Mouse (Mus musculus): ENCODE results near the gene Rsbn1l. TPM values are rescaled to one million over a fixed set of nuclear protein-coding genes. Genes with fewer than 3 reads are reported as not detected.

Gene Rsbn1l
- polyA plus RNA-seq (2012; rRNA removed): 2.4 and 2.5 TPM in 2 replicates

GRCm38 (mm10) chr5:20956298-20956697 is at the start of gene Rsbn1l:
TSS of gene Rsbn1l (minus strand) at chr5:20956398.
- TF ChIP-seq CTCF (IDR thresholded peaks at IDR 0.05; ENCODE audit: control insufficient read depth, insufficient read depth, insufficient replicate concordance, low read depth, low read length) (no peak), POLR2A (IDR thresholded peaks at IDR 0.05; ENCODE audit: control insufficient read depth, low read depth, low read length) (no peak)
- Histone ChIP-seq H3K4me3 (ENCODE audit: control insufficient read depth, low read depth, low read length) (no peak within 1 kb of the TSS), H3K36me3 (ENCODE audit: control insufficient read depth, insufficient read depth, low read length) (no peaks in the 10 kb centered on the region), H3K4me1 (ENCODE audit: control insufficient read depth, insufficient read depth, low read length) (no peaks in the 10 kb centered on the region; the same call in 1 of the 2 replicates), H3K27me3 (ENCODE audit: control insufficient read depth, insufficient read depth, low read length) (no peaks in the 10 kb centered on the region), H3K27ac (ENCODE audit: control insufficient read depth, insufficient read depth, low read depth, low read length) (no peak within 1 kb of the TSS)

GRCm38 (mm10) chr5:21002723-21003122 is 46.5 kb upstream of the Rsbn1l start:
- H3K27me3 ChIP-seq (ENCODE audit: control insufficient read depth, insufficient read depth, low read length): no peaks in the 10 kb centered on the region
- no peaks in the 10 kb centered on the region; the same call in none of the 2 replicates for H3K36me3 ChIP-seq (ENCODE audit: control insufficient read depth, insufficient read depth, low read length)
- no peak overlapping the region for H3K4me3 ChIP-seq (ENCODE audit: control insufficient read depth, low read depth, low read length)
- no peak for TF ChIP-seq POLR2A (IDR thresholded peaks at IDR 0.05; ENCODE audit: control insufficient read depth, low read depth, low read length)
- no peak for TF ChIP-seq CTCF (IDR thresholded peaks at IDR 0.05; ENCODE audit: control insufficient read depth, insufficient read depth, insufficient replicate concordance, low read depth, low read length)
- no peak overlapping the region for H3K27ac ChIP-seq (ENCODE audit: control insufficient read depth, insufficient read depth, low read depth, low read length)
- H3K4me1 ChIP-seq (ENCODE audit: control insufficient read depth, insufficient read depth, low read length): no peaks in the 10 kb centered on the region

- H3K4me1 ChIP-seq (ENCODE audit: control insufficient read depth, insufficient read depth, low read length): no peaks in the 10 kb centered on the region
- H3K27ac ChIP-seq (ENCODE audit: control insufficient read depth, insufficient read depth, low read depth, low read length): no peak overlapping the region
- H3K4me3 ChIP-seq (ENCODE audit: control insufficient read depth, low read depth, low read length): no peak overlapping the region
- H3K36me3 ChIP-seq (ENCODE audit: control insufficient read depth, insufficient read depth, low read length): no peaks in the 10 kb centered on the region; the same call in none of the 2 replicates
- H3K27me3 ChIP-seq (ENCODE audit: control insufficient read depth, insufficient read depth, low read length): no peaks in the 10 kb centered on the region
- TF ChIP-seq CTCF (IDR thresholded peaks at IDR 0.05; ENCODE audit: control insufficient read depth, insufficient read depth, insufficient replicate concordance, low read depth, low read length) (no peak), POLR2A (IDR thresholded peaks at IDR 0.05; ENCODE audit: control insufficient read depth, low read depth, low read length) (no peak)
Measured at GRCm38 (mm10) chr5:21001622-21002315, 45.6 kb upstream of the Rsbn1l start.

- H3K36me3 ChIP-seq (ENCODE audit: control insufficient read depth, insufficient read depth, low read length): peaks cover 2% of the 10 kb centered on the region
- no peaks in the 10 kb centered on the region for H3K27me3 ChIP-seq (ENCODE audit: control insufficient read depth, insufficient read depth, low read length)
- TF ChIP-seq POLR2A (IDR thresholded peaks at IDR 0.05; ENCODE audit: control insufficient read depth, low read depth, low read length) (no peak), CTCF (IDR thresholded peaks at IDR 0.05; ENCODE audit: control insufficient read depth, insufficient read depth, insufficient replicate concordance, low read depth, low read length) (no peak)
- H3K4me3 ChIP-seq (ENCODE audit: control insufficient read depth, low read depth, low read length): no peak overlapping the region
- H3K4me1 ChIP-seq (ENCODE audit: control insufficient read depth, insufficient read depth, low read length): no peaks in the 10 kb centered on the region
- H3K27ac ChIP-seq (ENCODE audit: control insufficient read depth, insufficient read depth, low read depth, low read length): no peak overlapping the region
Measured at GRCm38 (mm10) chr5:20998427-20998826, 42.2 kb upstream of the Rsbn1l start.

GRCm38 (mm10) chr5:20997555-20997954 is 41.4 kb upstream of the Rsbn1l start:
- no peaks in the 10 kb centered on the region for H3K27me3 ChIP-seq (ENCODE audit: control insufficient read depth, insufficient read depth, low read length)
- no peak for TF ChIP-seq CTCF (IDR thresholded peaks at IDR 0.05; ENCODE audit: control insufficient read depth, insufficient read depth, insufficient replicate concordance, low read depth, low read length)
- no peak for TF ChIP-seq POLR2A (IDR thresholded peaks at IDR 0.05; ENCODE audit: control insufficient read depth, low read depth, low read length)
- H3K36me3 ChIP-seq (ENCODE audit: control insufficient read depth, insufficient read depth, low read length): peaks cover 2% of the 10 kb centered on the region
- no peak overlapping the region for H3K27ac ChIP-seq (ENCODE audit: control insufficient read depth, insufficient read depth, low read depth, low read length)
- H3K4me3 ChIP-seq (ENCODE audit: control insufficient read depth, low read depth, low read length): no peak overlapping the region
- no peaks in the 10 kb centered on the region for H3K4me1 ChIP-seq (ENCODE audit: control insufficient read depth, insufficient read depth, low read length)

- Histone ChIP-seq H3K27ac (ENCODE audit: control insufficient read depth, insufficient read depth, low read depth, low read length) (no peak overlapping the region), H3K36me3 (ENCODE audit: control insufficient read depth, insufficient read depth, low read length) (no peaks in the 10 kb centered on the region; the same call in 1 of the 2 replicates), H3K27me3 (ENCODE audit: control insufficient read depth, insufficient read depth, low read length) (no peaks in the 10 kb centered on the region), H3K4me3 (ENCODE audit: control insufficient read depth, low read depth, low read length) (no peak overlapping the region), H3K4me1 (ENCODE audit: control insufficient read depth, insufficient read depth, low read length) (no peaks in the 10 kb centered on the region)
- no peak for TF ChIP-seq POLR2A (IDR thresholded peaks at IDR 0.05; ENCODE audit: control insufficient read depth, low read depth, low read length)
Measured at GRCm38 (mm10) chr5:20990062-20990809, 34.0 kb upstream of the Rsbn1l start.

- no peak for TF ChIP-seq POLR2A (IDR thresholded peaks at IDR 0.05; ENCODE audit: control insufficient read depth, low read depth, low read length)
- no peak for TF ChIP-seq CTCF (IDR thresholded peaks at IDR 0.05; ENCODE audit: control insufficient read depth, insufficient read depth, insufficient replicate concordance, low read depth, low read length)
- no peaks in the 10 kb centered on the region for H3K27me3 ChIP-seq (ENCODE audit: control insufficient read depth, insufficient read depth, low read length)
- H3K27ac ChIP-seq (ENCODE audit: control insufficient read depth, insufficient read depth, low read depth, low read length): no peak overlapping the region
- H3K36me3 ChIP-seq (ENCODE audit: control insufficient read depth, insufficient read depth, low read length): no peaks in the 10 kb centered on the region
- no peak overlapping the region for H3K4me3 ChIP-seq (ENCODE audit: control insufficient read depth, low read depth, low read length)
- no peaks in the 10 kb centered on the region for H3K4me1 ChIP-seq (ENCODE audit: control insufficient read depth, insufficient read depth, low read length)
Measured at GRCm38 (mm10) chr5:20986271-20986670, 30.1 kb upstream of the Rsbn1l start.
